Mouse (Mus musculus): ENCODE data around the gene Nus1. TPM values are rescaled to one million over a fixed set of nuclear protein-coding genes. Genes with fewer than 3 reads are reported as not detected.

Gene Nus1
- total and polyA plus RNA-seq, 2 experiments from 2014 or later: 7.2 to 11.6 TPM

GRCm38 (mm10) chr10:52421716-52422115 is 4.4 kb downstream of the Nus1 start:
- H3K27me3 ChIP-seq (ENCODE audit: control insufficient read depth, insufficient read depth, low read length): no peaks in the 10 kb centered on the region
- no peak overlapping the region for H3K9ac ChIP-seq (replicated peaks; ENCODE audit: low read depth, low read length)
- peaks cover 46% of the 10 kb centered on the region for H3K4me1 ChIP-seq (ENCODE audit: control insufficient read depth, insufficient read depth)
- no peak for DNase-seq (ENCODE audit: low spot score)
- ATAC-seq (ENCODE audit: insufficient read depth, low read depth): no peak
- 57% methylated on average over 6 of the region's 6 CpGs for WGBS
- no peaks in the 10 kb centered on the region for H3K36me3 ChIP-seq (replicated peaks; ENCODE audit: control insufficient read depth, insufficient read depth, low read length)
- no peak overlapping the region for H3K27ac ChIP-seq (ENCODE audit: low read depth)
- TF ChIP-seq EP300 (IDR thresholded peaks at IDR 0.05; ENCODE audit: low read depth) (no peak), CTCF (IDR thresholded peaks at IDR 0.05; ENCODE audit: low read depth) (no peak)
- H3K4me2 ChIP-seq (ENCODE audit: low read depth, low read length): no peak overlapping the region
- no peak overlapping the region for H3K4me3 ChIP-seq (ENCODE audit: low read depth, low read length)
- H3K9me3 ChIP-seq (replicated peaks; ENCODE audit: control insufficient read depth, low read length): no peaks in the 10 kb centered on the region

GRCm38 (mm10) chr10:52423097-52423496 is 5.8 kb downstream of the Nus1 start:
- Histone ChIP-seq H3K9me3 (replicated peaks; ENCODE audit: control insufficient read depth, low read length) (no peaks in the 10 kb centered on the region), H3K4me1 (ENCODE audit: control insufficient read depth, insufficient read depth) (peaks cover 48% of the 10 kb centered on the region), H3K9ac (replicated peaks; ENCODE audit: low read depth, low read length) (no peak overlapping the region), H3K4me3 (ENCODE audit: low read depth, low read length) (no peak overlapping the region), H3K4me2 (ENCODE audit: low read depth, low read length) (no peak overlapping the region), H3K27ac (ENCODE audit: low read depth) (no peak overlapping the region), H3K36me3 (replicated peaks; ENCODE audit: control insufficient read depth, insufficient read depth, low read length) (no peaks in the 10 kb centered on the region), H3K27me3 (ENCODE audit: control insufficient read depth, insufficient read depth, low read length) (no peaks in the 10 kb centered on the region)
- ATAC-seq (ENCODE audit: insufficient read depth, low read depth) (no peak), DNase-seq (ENCODE audit: low spot score) (no peak)
- 79% methylated on average over 2 of the region's 2 CpGs for WGBS
- TF ChIP-seq EP300 (IDR thresholded peaks at IDR 0.05; ENCODE audit: low read depth) (no peak), CTCF (IDR thresholded peaks at IDR 0.05; ENCODE audit: low read depth) (peak; percentile 29; the same call in 1 of the 2 replicates)

- H3K27ac ChIP-seq (ENCODE audit: low read depth): 0 out of 2 replicates have a peak overlapping the region, but pooled peaks have one; percentile 4
- H3K36me3 ChIP-seq (replicated peaks; ENCODE audit: control insufficient read depth, insufficient read depth, low read length): peaks cover 18% of the 10 kb centered on the region
- H3K4me3 ChIP-seq (ENCODE audit: low read depth, low read length): no peak overlapping the region
- DNase-seq (ENCODE audit: low spot score) (no peak), ATAC-seq (ENCODE audit: insufficient read depth, low read depth) (peak; percentile 44; the same call in 1 of the 2 replicates)
- 51% methylated on average over 7 of the region's 7 CpGs for WGBS
- TF ChIP-seq EP300 (IDR thresholded peaks at IDR 0.05; ENCODE audit: low read depth) (no peak), CTCF (IDR thresholded peaks at IDR 0.05; ENCODE audit: low read depth) (no peak)
- no peak overlapping the region for H3K9ac ChIP-seq (replicated peaks; ENCODE audit: low read depth, low read length)
- no peak overlapping the region for H3K4me2 ChIP-seq (ENCODE audit: low read depth, low read length)
- peaks cover 26% of the 10 kb centered on the region for H3K4me1 ChIP-seq (ENCODE audit: control insufficient read depth, insufficient read depth)
- no peaks in the 10 kb centered on the region for H3K9me3 ChIP-seq (replicated peaks; ENCODE audit: control insufficient read depth, low read length)
- no peaks in the 10 kb centered on the region for H3K27me3 ChIP-seq (ENCODE audit: control insufficient read depth, insufficient read depth, low read length)
Measured at GRCm38 (mm10) chr10:52426314-52426980, 9.1 kb downstream of the Nus1 start.

- WGBS: 66% methylated on average over 2 of the region's 2 CpGs
- TF ChIP-seq CTCF (IDR thresholded peaks at IDR 0.05; ENCODE audit: low read depth) (no peak), EP300 (IDR thresholded peaks at IDR 0.05; ENCODE audit: low read depth) (no peak)
- H3K9me3 ChIP-seq (replicated peaks; ENCODE audit: control insufficient read depth, low read length): no peaks in the 10 kb centered on the region
- H3K27me3 ChIP-seq (ENCODE audit: control insufficient read depth, insufficient read depth, low read length): no peaks in the 10 kb centered on the region
- peaks cover 15% of the 10 kb centered on the region for H3K4me1 ChIP-seq (ENCODE audit: control insufficient read depth, insufficient read depth)
- no peak overlapping the region for H3K9ac ChIP-seq (replicated peaks; ENCODE audit: low read depth, low read length)
- no peak overlapping the region for H3K4me2 ChIP-seq (ENCODE audit: low read depth, low read length)
- H3K36me3 ChIP-seq (replicated peaks; ENCODE audit: control insufficient read depth, insufficient read depth, low read length): peaks cover 25% of the 10 kb centered on the region
- DNase-seq (ENCODE audit: low spot score) (no peak), ATAC-seq (ENCODE audit: insufficient read depth, low read depth) (no peak)
- H3K27ac ChIP-seq (ENCODE audit: low read depth): no peak overlapping the region
- H3K4me3 ChIP-seq (ENCODE audit: low read depth, low read length): no peak overlapping the region
Measured at GRCm38 (mm10) chr10:52427634-52428415, 10.5 kb downstream of the Nus1 start.

DNA sequence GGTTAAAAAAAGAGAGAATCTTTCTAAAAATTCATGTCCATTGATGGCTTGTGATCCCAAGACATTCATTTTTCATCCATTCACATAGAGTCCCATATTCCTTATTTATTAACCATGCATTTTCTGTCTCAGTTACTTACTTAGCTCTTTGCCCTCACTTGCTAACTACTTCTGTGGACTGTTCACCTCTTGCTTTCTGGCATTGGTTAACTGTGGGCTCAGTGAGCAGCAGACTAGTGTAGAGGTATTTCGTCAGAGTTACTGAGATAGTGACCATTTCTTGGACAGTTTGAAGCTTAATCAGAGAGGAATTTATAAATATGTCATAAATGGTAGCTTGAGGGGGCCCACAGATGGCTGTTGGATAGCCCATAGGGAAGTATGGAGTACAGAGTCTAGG is 13.6 kb downstream of the Nus1 start:
- peaks cover 52% of the 10 kb centered on the region for H3K36me3 ChIP-seq (replicated peaks; ENCODE audit: control insufficient read depth, insufficient read depth, low read length)
- ATAC-seq (ENCODE audit: insufficient read depth, low read depth) (no peak), DNase-seq (ENCODE audit: low spot score) (no peak)
- H3K27me3 ChIP-seq (ENCODE audit: control insufficient read depth, insufficient read depth, low read length): no peaks in the 10 kb centered on the region
- no peaks in the 10 kb centered on the region for H3K9me3 ChIP-seq (replicated peaks; ENCODE audit: control insufficient read depth, low read length)
- H3K4me2 ChIP-seq (ENCODE audit: low read depth, low read length): no peak overlapping the region
- H3K9ac ChIP-seq (replicated peaks; ENCODE audit: low read depth, low read length): no peak overlapping the region
- TF ChIP-seq EP300 (IDR thresholded peaks at IDR 0.05; ENCODE audit: low read depth): no peak
- H3K4me3 ChIP-seq (ENCODE audit: low read depth, low read length): no peak overlapping the region
- H3K4me1 ChIP-seq (ENCODE audit: control insufficient read depth, insufficient read depth): peaks cover 11% of the 10 kb centered on the region
- 88% methylated on average over 1 of the region's 1 CpGs for WGBS
- no peak overlapping the region for H3K27ac ChIP-seq (ENCODE audit: low read depth)
